Mouse (Mus musculus) heart, adult 2 months (tissue): ENCODE data around the gene Nupr1. TPM values are rescaled to one million over a fixed set of nuclear protein-coding genes. Genes with fewer than 3 reads are reported as not detected.

Experiments
- DNase-seq, 2 experiments: peaks; one replicate each; pipeline ENCODE4 v3.0.0; 2021
- H3K27ac ChIP-seq: fragments of 200-600 bp; 2 replicates; pipeline ENCODE4 v1.8.1; 2022
- H3K27me3 ChIP-seq: fragments of 200-500 bp; 2 replicates; pipeline ENCODE4 v1.6.1; 2012; ENCODE audit warnings: mild to moderate bottlenecking, low read length, inconsistent platforms, mixed read lengths; ENCODE audit not compliant: control insufficient read depth, insufficient read depth
- H3K36me3 ChIP-seq: fragments of 200-500 bp; 2 replicates; pipeline ENCODE4 v1.6.1; 2012; ENCODE audit warnings: low read length, inconsistent platforms; ENCODE audit not compliant: control insufficient read depth, insufficient read depth
- H3K4me1 ChIP-seq: fragments of 200-500 bp; 2 replicates; pipeline ENCODE4 v1.6.1; 2011; ENCODE audit warnings: low read length; ENCODE audit not compliant: control insufficient read depth, insufficient read depth
- H3K4me3 ChIP-seq: fragments of 200-600 bp; 2 replicates; pipeline ENCODE4 v1.8.1; 2022
- H3K79me2 ChIP-seq: fragments of 200-500 bp; replicated peaks from 2 replicates; pipeline ENCODE4 v1.6.1; 2012; ENCODE audit warnings: mild to moderate bottlenecking, inconsistent platforms, low read length, moderate library complexity, mixed read lengths; ENCODE audit not compliant: control insufficient read depth, insufficient read depth
- H3K9ac ChIP-seq: fragments of 200-500 bp; 2 replicates; pipeline ENCODE4 v1.6.1; 2012; ENCODE audit warnings: low read depth, mild to moderate bottlenecking, control low read depth, inconsistent platforms, low read length, mixed read lengths
- CTCF ChIP-seq: fragments of 200-600 bp; IDR thresholded peaks from 2 replicates; pipeline ENCODE4 v1.8.1; 2022; ENCODE audit warnings: antibody characterized with exemption, mild to moderate bottlenecking, moderate library complexity
- EP300 ChIP-seq: fragments of 200-500 bp; IDR thresholded peaks from 2 replicates; pipeline ENCODE4 v1.6.1; 2011; ENCODE audit warnings: low read depth, low read length, control low read depth; ENCODE audit not compliant: insufficient read depth
- POLR2A ChIP-seq: fragments of 200-500 bp; IDR thresholded peaks from 2 replicates; pipeline ENCODE4 v1.6.1; 2011; ENCODE audit warnings: mild to moderate bottlenecking, low read depth, low read length, control low read depth; ENCODE audit not compliant: insufficient read depth
- WGBS: fragments of 180-500 bp; shearing (Covaris S2); methylation state at CpG from one replicate; pipeline ENCODE4 v1.1.7; 2018; 5-methylcytosine and 5-hydroxymethylcytosine counted together
- intact Hi-C: fragments of 180-260 bp; cut with DNase I; formaldehyde crosslinking; loops from one replicate; pipeline ENCODE4 v1.15.1; 2025
- polyA plus RNA-seq: library from polyadenylated mRNA; depleted of rRNA; stranded (reverse); fragments of >200 nt; gene quantifications from 2 replicates; pipeline ENCODE4 v1.2.3, GENCODE M21; 2012
- total RNA-seq, 2 experiments: library from RNA; stranded (reverse); gene quantifications; 2 replicates each; pipeline ENCODE4 v1.2.3; 2021

Gene Nupr1
- total and polyA plus RNA-seq, 3 experiments: 4.8 to 13.9 (median 6.5) TPM

DNA sequence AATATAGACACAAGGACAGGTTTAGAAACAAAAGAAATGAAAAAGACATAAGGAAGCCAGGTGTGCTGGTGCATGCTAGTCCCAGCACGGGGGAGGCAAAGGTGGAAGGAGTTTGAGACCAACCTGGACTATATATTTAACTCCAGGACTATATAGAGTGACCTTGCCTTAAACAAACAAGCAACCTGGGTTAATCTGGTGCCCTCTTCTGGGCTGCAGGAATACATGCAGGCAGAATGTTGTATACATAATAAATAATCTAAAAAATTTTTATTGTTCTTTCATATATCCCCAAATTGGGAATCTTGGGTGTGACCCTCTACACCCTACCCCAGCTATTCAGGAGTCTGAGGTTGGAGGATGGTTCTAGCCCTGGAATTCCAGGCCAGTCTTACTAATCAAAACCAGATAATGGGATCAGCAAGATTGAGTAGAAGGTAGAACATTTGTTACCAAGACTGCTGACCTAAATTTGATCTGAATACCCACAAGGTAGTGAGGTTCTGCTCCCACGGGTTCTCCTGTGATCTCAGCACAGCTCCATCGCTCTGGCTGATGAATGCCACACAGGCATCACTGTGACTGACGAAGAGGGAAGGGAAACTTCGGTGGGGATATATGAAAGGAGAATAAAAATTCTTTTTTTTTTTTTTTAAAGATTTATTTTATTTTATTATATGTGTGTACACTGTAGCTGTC is 12.0 kb upstream of the Nupr1 start:
- Histone ChIP-seq H3K27me3 (no peaks in the 10 kb centered on the region), H3K27ac (no peak overlapping the region), H3K4me3 (no peak overlapping the region), H3K9ac (no peak overlapping the region), H3K4me1 (peaks cover 6% of the 10 kb centered on the region), H3K79me2 (no peaks in the 10 kb centered on the region), H3K36me3 (no peaks in the 10 kb centered on the region)
- TF ChIP-seq CTCF: peak; percentile 49
- no peak for TF ChIP-seq POLR2A
- 0 out of 2 replicates have a peak, but pooled peaks have one; percentile 0 for TF ChIP-seq EP300
- DNase-seq: no peak
- 46% methylated on average over 5 of the region's 5 CpGs for WGBS
- intact Hi-C loops: loop anchor here (1.0 to 2.0 kb wide), 2 partner anchors 34 to 51 kb away; partner anchors contain the start of gene Sult1a1

DNA sequence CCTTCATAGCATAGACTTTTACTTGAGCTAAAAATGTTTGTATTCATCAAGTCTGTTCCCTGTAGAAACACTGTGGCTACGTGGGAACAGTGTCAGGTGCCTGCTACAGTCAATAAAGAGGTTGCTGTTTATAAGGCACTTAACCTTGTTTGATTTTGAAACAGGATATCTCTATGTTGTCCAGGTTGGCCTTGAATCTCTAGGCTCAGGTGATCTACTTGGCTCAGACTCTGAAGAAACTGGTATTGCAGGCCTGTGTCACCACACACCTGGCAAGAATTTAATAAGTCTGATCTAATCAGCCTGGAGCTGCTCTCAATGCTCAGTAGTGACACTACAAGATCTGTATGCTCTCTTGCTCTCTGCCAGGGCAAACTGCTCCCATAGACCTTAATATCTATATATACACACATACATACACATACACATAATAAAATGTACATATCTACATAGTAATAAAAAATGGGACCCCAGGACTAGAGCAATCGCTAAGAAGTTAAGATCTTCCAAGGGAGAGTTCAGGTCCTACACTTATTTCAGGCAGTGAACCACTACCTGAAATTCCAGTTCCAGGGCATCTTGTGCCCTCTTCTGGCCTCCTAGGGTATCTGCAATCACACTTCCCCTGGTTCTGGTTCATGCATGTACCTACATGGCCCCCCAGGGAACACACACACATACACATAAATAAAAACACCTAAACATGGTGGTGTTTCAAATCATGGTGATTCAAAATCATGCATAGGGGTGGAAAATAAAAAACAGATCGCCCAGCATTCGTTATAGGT is 6.3 kb upstream of the Nupr1 start:
- intact Hi-C loops: loop anchor here (2.0 to 5.0 kb wide), 3 partner anchors 58 to 235 kb away; no protein-coding TSS in a partner anchor
- peak; percentile 83 for TF ChIP-seq CTCF
- 0 out of 2 replicates have a peak, but pooled peaks have one; percentile 21 for TF ChIP-seq EP300
- no peak for TF ChIP-seq POLR2A
- Histone ChIP-seq H3K79me2 (no peaks in the 10 kb centered on the region), H3K4me3 (no peak overlapping the region), H3K9ac (no peak overlapping the region), H3K4me1 (no peaks in the 10 kb centered on the region), H3K27me3 (no peaks in the 10 kb centered on the region), H3K36me3 (no peaks in the 10 kb centered on the region), H3K27ac (no peak overlapping the region)
- 14% methylated on average over 4 of the region's 4 CpGs for WGBS
- peak in 1 of 2 experiments; percentile 30 for DNase-seq

GRCm38 (mm10) chr7:126635375-126635774 is 4.7 kb upstream of the Nupr1 start:
- intact Hi-C loops: loop anchor here (5.0 kb wide), 2 partner anchors 153 to 233 kb away; no protein-coding TSS in a partner anchor
- no peak for TF ChIP-seq CTCF
- TF ChIP-seq EP300: no peak
- no peak for TF ChIP-seq POLR2A
- Histone ChIP-seq H3K4me3 (no peak overlapping the region), H3K27me3 (no peaks in the 10 kb centered on the region), H3K4me1 (no peaks in the 10 kb centered on the region), H3K36me3 (no peaks in the 10 kb centered on the region), H3K9ac (no peak overlapping the region), H3K27ac (no peak overlapping the region), H3K79me2 (no peaks in the 10 kb centered on the region)
- DNase-seq: no peak

DNA sequence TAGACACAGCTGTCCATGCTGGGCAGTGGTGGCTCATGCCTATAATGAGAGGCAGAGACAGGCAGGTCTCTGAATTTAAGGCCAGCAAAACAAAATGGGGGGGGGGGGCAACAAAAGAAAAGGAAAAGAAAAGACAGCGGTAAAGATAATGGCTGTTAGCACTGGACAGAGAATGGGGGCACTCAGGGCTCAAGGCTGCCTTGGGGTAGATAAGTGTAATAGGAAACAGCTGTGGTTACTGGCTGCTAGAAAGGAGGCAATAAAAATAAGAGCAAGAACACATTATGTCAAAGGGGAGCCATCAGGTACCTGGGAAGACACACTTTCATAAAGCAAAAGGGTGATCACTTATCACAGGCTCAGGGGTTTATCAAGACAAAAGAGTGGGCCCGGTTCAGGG is 1.8 kb upstream of the Nupr1 start:
- no peaks in the 10 kb centered on the region for H3K36me3 ChIP-seq
- no peak for DNase-seq
- WGBS: 46% methylated on average over 2 of the region's 2 CpGs
- H3K9ac ChIP-seq: no peak overlapping the region
- TF ChIP-seq EP300 (no peak), CTCF (no peak), POLR2A (no peak)
- no peak overlapping the region for H3K4me3 ChIP-seq
- intact Hi-C loops: no loop called here
- peaks cover 2% of the 10 kb centered on the region for H3K4me1 ChIP-seq
- no peaks in the 10 kb centered on the region for H3K79me2 ChIP-seq
- H3K27ac ChIP-seq: no peak overlapping the region
- H3K27me3 ChIP-seq: no peaks in the 10 kb centered on the region

- intact Hi-C loops: no loop called here
- peaks cover 7% of the 10 kb centered on the region for H3K4me1 ChIP-seq
- TF ChIP-seq EP300: no peak
- no peak for TF ChIP-seq POLR2A
- TF ChIP-seq CTCF: no peak
- H3K9ac ChIP-seq: no peak overlapping the region
- 40% methylated on average over 3 of the region's 3 CpGs for WGBS
- DNase-seq: no peak
- H3K79me2 ChIP-seq: no peaks in the 10 kb centered on the region
- H3K4me3 ChIP-seq: no peak overlapping the region
- H3K36me3 ChIP-seq: no peaks in the 10 kb centered on the region
- H3K27me3 ChIP-seq: no peaks in the 10 kb centered on the region
- H3K27ac ChIP-seq: no peak overlapping the region
Observed at GRCm38 (mm10) chr7:126629915-126630314, 746 bp downstream of the Nupr1 start.

DNA sequence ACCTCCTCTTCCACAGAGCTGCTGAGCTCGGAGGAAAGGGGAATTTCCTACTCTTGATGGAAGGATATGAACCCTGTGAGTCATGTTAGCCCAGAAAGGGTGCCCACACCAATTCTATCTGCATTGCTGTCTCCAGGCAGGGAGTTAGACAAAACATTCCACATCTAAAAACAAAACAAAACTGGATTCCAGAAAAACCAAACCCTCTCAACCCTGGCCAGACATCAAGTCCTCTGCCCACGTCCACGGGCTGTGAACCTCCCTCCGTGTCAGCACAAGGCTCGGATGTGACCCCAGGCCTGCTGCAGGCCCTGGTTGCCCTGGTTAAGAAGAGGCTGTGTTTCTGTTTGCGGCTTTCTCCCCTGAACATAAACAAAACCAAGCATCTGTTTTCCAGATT is 2.5 kb downstream of the Nupr1 start:
- H3K9ac ChIP-seq: no peak overlapping the region
- intact Hi-C loops: no loop called here
- TF ChIP-seq EP300 (no peak), CTCF (no peak), POLR2A (no peak)
- no peak overlapping the region; the same call in 1 of the 2 replicates for H3K27ac ChIP-seq
- WGBS: 52% methylated on average over 6 of the region's 6 CpGs
- H3K79me2 ChIP-seq: no peaks in the 10 kb centered on the region
- no peak overlapping the region for H3K4me3 ChIP-seq
- H3K36me3 ChIP-seq: no peaks in the 10 kb centered on the region
- DNase-seq: no peak
- H3K27me3 ChIP-seq: no peaks in the 10 kb centered on the region
- peaks cover 7% of the 10 kb centered on the region for H3K4me1 ChIP-seq
